In the genomic region with DNA sequence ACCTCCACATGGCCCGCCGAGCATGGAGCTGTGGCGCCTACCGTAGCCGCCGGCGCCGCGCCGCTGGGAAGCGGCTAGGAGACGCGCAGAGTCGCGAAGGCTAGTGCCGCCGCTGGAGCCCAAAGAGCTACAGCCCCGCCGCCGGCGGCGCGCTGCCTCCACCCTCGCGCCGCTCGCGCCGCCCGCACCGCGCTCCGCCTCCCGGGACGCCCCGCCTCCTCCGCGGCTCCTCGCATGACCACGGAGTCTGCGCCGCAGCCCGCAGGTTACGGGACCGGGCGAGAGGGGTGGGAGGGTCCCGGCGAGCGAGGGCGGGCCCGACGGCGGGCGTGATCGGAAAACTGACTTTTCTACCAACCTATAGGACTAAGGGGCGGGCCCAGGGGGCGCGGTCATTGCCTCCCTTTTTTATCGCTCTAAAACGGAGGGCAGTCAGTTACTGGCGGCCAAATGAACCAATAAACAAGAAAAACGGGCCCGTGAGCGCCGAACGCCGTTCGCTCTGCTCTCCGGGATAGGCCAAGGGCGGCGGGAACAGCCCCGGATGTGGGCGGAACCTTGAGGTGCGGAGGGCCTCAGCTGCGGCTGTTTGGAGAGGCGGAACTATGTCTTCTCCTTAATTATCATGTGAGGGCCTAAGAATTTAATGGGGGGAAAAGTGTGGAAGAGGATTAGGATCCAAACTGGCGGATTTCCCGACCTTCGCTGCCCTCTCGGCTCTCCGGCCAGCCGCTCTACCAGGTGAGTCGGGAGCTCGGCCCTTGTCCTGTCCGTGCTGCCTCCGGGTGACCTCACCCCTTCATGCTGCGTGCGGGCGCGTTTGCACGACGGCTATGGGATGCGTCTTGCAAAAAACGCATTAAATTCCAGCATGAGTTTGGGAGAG, we compare ENCODE assay signal across 8 mouse cellular contexts. TPM values are rescaled to one million over a fixed set of nuclear protein-coding genes. Genes with fewer than 3 reads are reported as not detected.
DNase-seq lines count a peak whose midpoint lies in the region; ATAC-seq and TF ChIP-seq lines count a peak whose summit lies in the region.

A gene (minus strand): TSS at position 210 of the 886 bp plus-strand sequence.
A gene (plus strand): TSS at position 277 of the 886 bp plus-strand sequence.

- no peak for TF ChIP-seq CTCF in kidney, adult 2 months (conservative IDR thresholded peaks at IDR 0.05; ENCODE audit: insufficient read depth, insufficient read length, low read depth, low read length)
- no peak for TF ChIP-seq CTCF in spleen, adult 2 months (IDR thresholded peaks at IDR 0.05; ENCODE audit: extremely low read depth, insufficient read depth, insufficient read length, insufficient replicate concordance)

- no peaks in the 10 kb centered on the region for H3K9me3 ChIP-seq in embryonic facial prominence, embryonic 13.5 days
- H3K9me3 ChIP-seq in limb, embryonic 12.5 days = no peaks in the 10 kb centered on the region
- H3K9me3 ChIP-seq in midbrain, embryonic 15.5 days = no peaks in the 10 kb centered on the region

- peak within 1 kb of the TSS; percentile 90 for H3K9ac ChIP-seq in embryonic facial prominence, embryonic 13.5 days
- H3K9ac ChIP-seq in limb, embryonic 12.5 days (replicated peaks) = peak within 1 kb of the TSS; percentile 85
- H3K9ac ChIP-seq in midbrain, embryonic 15.5 days = peak within 1 kb of the TSS; percentile 83

- ATAC-seq in embryonic facial prominence, embryonic 13.5 days (ENCODE audit: insufficient number of reproducible peaks, insufficient read depth, low FRiP score, low TSS enrichment, low read depth) = peak; percentile 98
- peak; percentile 99 for ATAC-seq in limb, embryonic 12.5 days (ENCODE audit: insufficient number of reproducible peaks, insufficient read depth, low FRiP score, low TSS enrichment, low read depth)
- ATAC-seq in midbrain, embryonic 15.5 days (replicated peaks) = peak; percentile 99

- peak within 1 kb of the TSS; percentile 90 for H3K4me3 ChIP-seq in embryonic facial prominence, embryonic 13.5 days
- peak within 1 kb of the TSS; percentile 94 for H3K4me3 ChIP-seq in kidney, adult 2 months (ENCODE audit: insufficient read depth, low read depth, low read length)
- H3K4me3 ChIP-seq in limb, embryonic 12.5 days (replicated peaks) = peak within 1 kb of the TSS; percentile 85
- H3K4me3 ChIP-seq in midbrain, embryonic 15.5 days = peak within 1 kb of the TSS; percentile 95
- H3K4me3 ChIP-seq in spleen, adult 2 months (ENCODE audit: extremely low read depth, insufficient read depth, insufficient read length) = peak within 1 kb of the TSS; percentile 86

- peak within 1 kb of the TSS; percentile 77 for H3K4me2 ChIP-seq in embryonic facial prominence, embryonic 13.5 days
- peak within 1 kb of the TSS; percentile 70 for H3K4me2 ChIP-seq in limb, embryonic 12.5 days
- H3K4me2 ChIP-seq in midbrain, embryonic 15.5 days = peak within 1 kb of the TSS; percentile 73

- H3K36me3 ChIP-seq in embryonic facial prominence, embryonic 13.5 days = peaks cover 13% of the 10 kb centered on the region
- no peaks in the 10 kb centered on the region for H3K36me3 ChIP-seq in kidney, adult 2 months (ENCODE audit: control insufficient read depth, insufficient read depth, low read length)
- H3K36me3 ChIP-seq in limb, embryonic 12.5 days = peaks cover 5% of the 10 kb centered on the region; the same call in 1 of the 2 replicates
- no peaks in the 10 kb centered on the region for H3K36me3 ChIP-seq in midbrain, embryonic 15.5 days (replicated peaks)
- no peaks in the 10 kb centered on the region for H3K36me3 ChIP-seq in spleen, adult 2 months (ENCODE audit: control insufficient read depth, insufficient read depth, low read length)

- under 1% methylated on average over 87 of the region's 94 CpGs for WGBS in embryonic facial prominence, embryonic 13.5 days
- under 1% methylated on average over 94 of the region's 94 CpGs for WGBS in kidney, adult 2 months
- under 1% methylated on average over 94 of the region's 94 CpGs for WGBS in limb, embryonic 12.5 days
- under 1% methylated on average over 94 of the region's 94 CpGs for WGBS in midbrain, embryonic 15.5 days
- under 1% methylated on average over 93 of the region's 94 CpGs for WGBS in spleen, adult 2 months

- peak; percentile 99 for DNase-seq in 3134 (ENCODE audit: extremely low read depth, insufficient read length, low spot score)
- peak; percentile 99 to 100 for DNase-seq in adrenal gland, postnatal 36 days
- peak; percentile 99 for DNase-seq in heart, adult 18-20 months
- peak; percentile 99 for DNase-seq in kidney, adult 2 months
- peak; percentile 98 to 99 for DNase-seq in spleen, adult 2 months (ENCODE audit: low read depth in 1 of 2, low spot score in 2 of 2)

- peak within 1 kb of the TSS; percentile 93 for H3K27ac ChIP-seq in embryonic facial prominence, embryonic 13.5 days
- H3K27ac ChIP-seq in kidney, adult 2 months (ENCODE audit: insufficient read depth, low read depth, low read length) = peak within 1 kb of the TSS; percentile 81
- peak within 1 kb of the TSS; percentile 96 for H3K27ac ChIP-seq in limb, embryonic 12.5 days
- peak within 1 kb of the TSS; percentile 95 for H3K27ac ChIP-seq in midbrain, embryonic 15.5 days
- peak within 1 kb of the TSS; percentile 76 for H3K27ac ChIP-seq in spleen, adult 2 months (ENCODE audit: insufficient read depth, low read length)

- TF ChIP-seq POLR2A in kidney, adult 2 months (IDR thresholded peaks at IDR 0.05; ENCODE audit: low read depth, low read length) = peak; percentile 69
- peak; percentile 95 for TF ChIP-seq POLR2A in spleen, adult 2 months (IDR thresholded peaks at IDR 0.05; ENCODE audit: low read depth, low read length)

- peaks cover 16% of the 10 kb centered on the region for H3K4me1 ChIP-seq in embryonic facial prominence, embryonic 13.5 days
- H3K4me1 ChIP-seq in kidney, adult 2 months (ENCODE audit: control insufficient read depth, insufficient read depth, low read length) = peaks cover 7% of the 10 kb centered on the region
- H3K4me1 ChIP-seq in limb, embryonic 12.5 days (replicated peaks) = peaks cover 17% of the 10 kb centered on the region
- H3K4me1 ChIP-seq in midbrain, embryonic 15.5 days = peaks cover 20% of the 10 kb centered on the region
- H3K4me1 ChIP-seq in spleen, adult 2 months (ENCODE audit: control insufficient read depth, insufficient read depth, insufficient read length) = peaks cover 12% of the 10 kb centered on the region; the same call in 1 of the 2 replicates

- H3K27me3 ChIP-seq in embryonic facial prominence, embryonic 13.5 days = no peaks in the 10 kb centered on the region
- H3K27me3 ChIP-seq in kidney, adult 2 months (replicated peaks; ENCODE audit: control insufficient read depth, insufficient read depth, low read length) = no peaks in the 10 kb centered on the region
- no peaks in the 10 kb centered on the region for H3K27me3 ChIP-seq in limb, embryonic 12.5 days
- no peaks in the 10 kb centered on the region for H3K27me3 ChIP-seq in midbrain, embryonic 15.5 days (replicated peaks)
- H3K27me3 ChIP-seq in spleen, adult 2 months (ENCODE audit: control insufficient read depth, insufficient read depth, low read length) = no peaks in the 10 kb centered on the region

RNA-seq across cellular contexts. Expression of the first gene that starts in this region (rescaled TPM):
- total RNA-seq in adrenal gland, postnatal 36 days (2021) = 10 to 100 TPM in 1 of 2 experiments, 1 to 10 TPM in 1; 10.0 to 10.9 TPM
- polyA plus RNA-seq in embryonic facial prominence, embryonic 13.5 days (2015; fragmentation: Nextera tagmentation; extraction: Ambion mirVana) = 17.9 and 19.4 TPM in 2 replicates
- 10 to 100 TPM; 62.5 to 66.6 TPM for total RNA-seq in heart, adult 18-20 months (2021)
- polyA plus RNA-seq in kidney, adult 2 months (2012; rRNA removed) = 2.5 and 4.0 TPM in 2 replicates
- 18.7 and 20.8 TPM in 2 replicates for polyA plus RNA-seq in limb, embryonic 12.5 days (2016; fragmentation: Nextera tagmentation; extraction: Ambion mirVana)
- 26.5 and 27.0 TPM in 2 replicates for polyA plus RNA-seq in midbrain, embryonic 15.5 days (2015; fragmentation: Nextera tagmentation; extraction: Ambion mirVana)
- 2.2 and 2.3 TPM in 2 replicates for polyA plus RNA-seq in spleen, adult 2 months (2012; rRNA removed)

RNA-seq across cellular contexts. Expression of the second gene that starts in this region (rescaled TPM):
- total RNA-seq in adrenal gland, postnatal 36 days (2021) = 10 to 100 TPM; 16.1 to 23.0 TPM
- 51.0 and 53.6 TPM in 2 replicates for polyA plus RNA-seq in embryonic facial prominence, embryonic 13.5 days (2015; fragmentation: Nextera tagmentation; extraction: Ambion mirVana)
- total RNA-seq in heart, adult 18-20 months (2021) = 10 to 100 TPM; 23.1 to 25.6 TPM
- polyA plus RNA-seq in kidney, adult 2 months (2012; rRNA removed) = 13.8 and 20.5 TPM in 2 replicates
- polyA plus RNA-seq in limb, embryonic 12.5 days (2016; fragmentation: Nextera tagmentation; extraction: Ambion mirVana) = 53.4 and 55.6 TPM in 2 replicates
- 59.6 and 60.8 TPM in 2 replicates for polyA plus RNA-seq in midbrain, embryonic 15.5 days (2015; fragmentation: Nextera tagmentation; extraction: Ambion mirVana)
- polyA plus RNA-seq in spleen, adult 2 months (2012; rRNA removed) = 4.5 and 5.2 TPM in 2 replicates

Comparison
In these comparisons a context has a peak if more than half of its experiments do, and no peak if none do; other contexts are left out.
1. Peak in every context shown above with its lines: DNase-seq, ATAC-seq, H3K4me3 ChIP-seq and H3K27ac ChIP-seq.
2. RNA of the first gene that starts in this region (total RNA-seq): 62.5 to 66.6 TPM in heart, adult 18-20 months; 10.0 to 10.9 TPM in adrenal gland, postnatal 36 days; every median in the first group is over 4 times any median in the second.